ENCODE assay signal across 17 mouse cellular contexts in the genomic region with DNA sequence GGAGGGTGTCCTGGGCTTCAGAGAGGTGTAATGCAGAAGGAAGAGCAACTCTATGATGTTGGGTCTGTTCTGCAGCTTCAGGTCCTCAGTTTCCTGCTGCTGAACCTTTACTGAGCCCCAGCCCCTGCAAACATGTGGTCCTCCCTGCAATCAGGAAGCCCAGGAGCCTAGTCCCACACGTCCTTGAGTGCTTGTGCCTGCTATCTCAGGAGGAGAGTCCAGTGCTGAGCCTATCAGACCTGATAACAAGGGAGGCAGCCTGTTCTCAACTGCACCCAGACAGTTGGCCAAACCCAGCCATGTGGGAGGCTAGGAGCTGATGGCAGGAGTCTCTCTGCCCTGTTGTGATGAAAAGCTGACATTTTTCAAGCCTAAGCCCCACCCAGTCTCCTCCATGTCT. TPM values are rescaled to one million over a fixed set of nuclear protein-coding genes. Genes with fewer than 3 reads are reported as not detected.
A peak's percentile ranks its signal among the peaks of the same experiment; 100 is the strongest.
DNase-seq lines count a peak whose midpoint lies in the region; ATAC-seq and TF ChIP-seq lines count a peak whose summit lies in the region.
"Had no signal": no experiment of that assay in that cellular context is flagged by ENCODE, and none has a peak within 500 bp of the region (broad histone marks: within the 10 kb centered on the region; RNA-seq: fewer than 3 reads in every experiment).

No protein-coding gene starts in this region.

- H3K4me3 ChIP-seq in midbrain, embryonic 10.5 days = no peak overlapping the region
- H3K4me3 ChIP-seq in midbrain, postnatal 0 days (ENCODE audit: low read depth, low read length) = no peak overlapping the region
- H3K4me3 ChIP-seq in liver, embryonic 12.5 days = no peak overlapping the region
- H3K4me3 ChIP-seq in stomach, embryonic 15.5 days (replicated peaks) = no peak overlapping the region
- H3K4me3 ChIP-seq: erythroblast, embryonic 14.5 days; heart, embryonic 13.5 days; neural tube, embryonic 12.5 days had no signal

- no peak overlapping the region for H3K4me2 ChIP-seq in midbrain, postnatal 0 days (ENCODE audit: low read depth, low read length, poor library complexity, severe bottlenecking)
- peak overlapping the region; percentile 38 for H3K4me2 ChIP-seq in liver, embryonic 12.5 days
- H3K4me2 ChIP-seq in stomach, embryonic 15.5 days = no peak overlapping the region
- H3K4me2 ChIP-seq: heart, embryonic 13.5 days; lung, embryonic 14.5 days; neural tube, embryonic 12.5 days had no signal

- H3K9ac ChIP-seq in midbrain, postnatal 0 days (replicated peaks; ENCODE audit: low read length, poor library complexity, severe bottlenecking) = no peak overlapping the region
- H3K9ac ChIP-seq in liver, embryonic 12.5 days = peak overlapping the region; percentile 50; the same call in 1 of the 2 replicates
- H3K9ac ChIP-seq in stomach, embryonic 15.5 days = no peak overlapping the region
- H3K9ac ChIP-seq: lung, embryonic 14.5 days; neural tube, embryonic 12.5 days had no signal

- no peaks in the 10 kb centered on the region for H3K4me1 ChIP-seq in midbrain, embryonic 10.5 days
- H3K4me1 ChIP-seq in midbrain, postnatal 0 days (ENCODE audit: insufficient read depth, low read length) = no peaks in the 10 kb centered on the region
- peaks cover 70% of the 10 kb centered on the region for H3K4me1 ChIP-seq in liver, embryonic 12.5 days
- H3K4me1 ChIP-seq in stomach, embryonic 15.5 days = no peaks in the 10 kb centered on the region; the same call in 1 of the 2 replicates
- H3K4me1 ChIP-seq: neural tube, embryonic 12.5 days had no signal

- H3K36me3 ChIP-seq in midbrain, embryonic 10.5 days = no peaks in the 10 kb centered on the region
- no peaks in the 10 kb centered on the region for H3K36me3 ChIP-seq in midbrain, postnatal 0 days (ENCODE audit: insufficient read depth, low read length)
- peaks cover 5% of the 10 kb centered on the region; the same call in 1 of the 2 replicates for H3K36me3 ChIP-seq in liver, embryonic 12.5 days
- H3K36me3 ChIP-seq in stomach, embryonic 15.5 days = no peaks in the 10 kb centered on the region
- H3K36me3 ChIP-seq: G1E; heart, embryonic 13.5 days; neural tube, embryonic 12.5 days had no signal

- H3K27me3 ChIP-seq in midbrain, embryonic 10.5 days (ENCODE audit: low read depth, poor library complexity, severe bottlenecking) = no peaks in the 10 kb centered on the region
- H3K27me3 ChIP-seq in midbrain, postnatal 0 days (ENCODE audit: insufficient read depth, low read length) = no peaks in the 10 kb centered on the region
- no peaks in the 10 kb centered on the region for H3K27me3 ChIP-seq in liver, embryonic 12.5 days (replicated peaks)
- no peaks in the 10 kb centered on the region for H3K27me3 ChIP-seq in stomach, embryonic 15.5 days (replicated peaks)
- H3K27me3 ChIP-seq: heart, embryonic 13.5 days; neural tube, embryonic 12.5 days had no signal

- no peaks in the 10 kb centered on the region for H3K9me3 ChIP-seq in midbrain, embryonic 10.5 days (replicated peaks)
- no peaks in the 10 kb centered on the region for H3K9me3 ChIP-seq in midbrain, postnatal 0 days (ENCODE audit: low read length)
- H3K9me3 ChIP-seq in liver, embryonic 12.5 days (replicated peaks) = no peaks in the 10 kb centered on the region
- H3K9me3 ChIP-seq in stomach, embryonic 15.5 days = no peaks in the 10 kb centered on the region
- H3K9me3 ChIP-seq: G1E; heart, embryonic 13.5 days; neural tube, embryonic 12.5 days had no signal

- 76% methylated on average over 1 of the region's 1 CpGs for WGBS in midbrain, embryonic 10.5 days
- WGBS in midbrain, postnatal 0 days = 63% methylated on average over 1 of the region's 1 CpGs
- WGBS in liver, embryonic 12.5 days (ENCODE audit: insufficient replicate concordance) = 14% methylated on average over 1 of the region's 1 CpGs
- 28% methylated on average over 1 of the region's 1 CpGs for WGBS in stomach, embryonic 15.5 days

- no peak for DNase-seq in midbrain, embryonic 10.5 days (ENCODE audit: low spot score)
- no peak for DNase-seq in midbrain, postnatal 0 days (ENCODE audit: low spot score)
- no peak for DNase-seq in ovary, postnatal 14 days (ENCODE audit: low spot score)
- no peak for DNase-seq in frontal cortex, postnatal 36 days (ENCODE audit: low spot score in 2 of 2)
- DNase-seq: adrenal gland, postnatal 36 days; cerebellum, postnatal 25 days; gastrocnemius, postnatal 25 days; kidney, adult 11 months; kidney, postnatal 4 days; lung, embryonic 14.5 days had no signal

- TF ChIP-seq CTCF in midbrain, postnatal 0 days (IDR thresholded peaks at IDR 0.05) = no peak

- H3K27ac ChIP-seq in midbrain, embryonic 10.5 days (replicated peaks) = 0 out of 2 replicates have a peak overlapping the region, but pooled peaks have one; percentile 28
- H3K27ac ChIP-seq in midbrain, postnatal 0 days (ENCODE audit: low read depth, low read length) = no peak overlapping the region
- H3K27ac ChIP-seq in liver, embryonic 12.5 days = peak overlapping the region; percentile 84
- no peak overlapping the region for H3K27ac ChIP-seq in stomach, embryonic 15.5 days
- H3K27ac ChIP-seq: heart, embryonic 13.5 days; neural tube, embryonic 12.5 days had no signal

- ATAC-seq in midbrain, postnatal 0 days (ENCODE audit: low FRiP score) = no peak
- peak; percentile 58 for ATAC-seq in erythroid progenitor cell, adult 5-6 weeks (replicated peaks; ENCODE audit: low FRiP score, poor library complexity, severe bottlenecking)
- peak; percentile 92 for ATAC-seq in liver, embryonic 12.5 days
- peak; percentile 68; the same call in 1 of the 2 replicates for ATAC-seq in stomach, embryonic 15.5 days (ENCODE audit: insufficient read depth, low FRiP score, low read depth)

RNA-seq across cellular contexts. Expression of a gene that starts 6.3 kb away (rescaled TPM):
- 2.3 and 2.6 TPM in 2 replicates for polyA plus RNA-seq in midbrain, embryonic 10.5 days (2016; fragmentation: Nextera tagmentation; extraction: Ambion mirVana)
- 3.7 and 4.8 TPM in 2 replicates for total RNA-seq in midbrain, postnatal 0 days (2014; rRNA removed)
- 2.1 and 2.7 TPM in 2 replicates for polyA plus RNA-seq in midbrain, postnatal 0 days (2015; fragmentation: Nextera tagmentation; extraction: Ambion mirVana)
- total RNA-seq in erythroid progenitor cell, adult 5-6 weeks (2015; ENCODE audit: low replicate concordance) = 2.9 and 8.8 TPM in 2 replicates
- 7.2 and 7.8 TPM in 2 replicates for total RNA-seq in erythroid progenitor cell, adult 5-6 weeks (2017; ENCODE audit: low replicate concordance)
- 7.5 and 7.7 TPM in 2 replicates for polyA plus RNA-seq in liver, embryonic 12.5 days (2016; fragmentation: Nextera tagmentation; extraction: Ambion mirVana)
- polyA plus RNA-seq in stomach, embryonic 15.5 days (2015; fragmentation: Nextera tagmentation; extraction: Ambion mirVana) = 5.5 TPM in 2 replicates
- polyA plus RNA-seq: erythroblast, embryonic 14.5 days had no signal

RNA-seq across cellular contexts. Expression of a gene that starts 8.9 kb away (rescaled TPM):
- 33.8 and 34.9 TPM in 2 replicates for polyA plus RNA-seq in midbrain, embryonic 10.5 days (2016; fragmentation: Nextera tagmentation; extraction: Ambion mirVana)
- 11.2 and 19.1 TPM in 2 replicates for total RNA-seq in midbrain, postnatal 0 days (2014; rRNA removed)
- 11.2 and 11.7 TPM in 2 replicates for polyA plus RNA-seq in midbrain, postnatal 0 days (2015; fragmentation: Nextera tagmentation; extraction: Ambion mirVana)
- 3.6 and 9.2 TPM in 2 replicates for total RNA-seq in erythroid progenitor cell, adult 5-6 weeks (2015; ENCODE audit: low replicate concordance)
- total RNA-seq in erythroid progenitor cell, adult 5-6 weeks (2017; ENCODE audit: low replicate concordance) = 4.2 and 6.0 TPM in 2 replicates
- polyA plus RNA-seq in liver, embryonic 12.5 days (2016; fragmentation: Nextera tagmentation; extraction: Ambion mirVana) = 22.1 and 24.2 TPM in 2 replicates
- 25.3 and 27.7 TPM in 2 replicates for polyA plus RNA-seq in stomach, embryonic 15.5 days (2015; fragmentation: Nextera tagmentation; extraction: Ambion mirVana)

RNA-seq across cellular contexts. Expression of a gene that starts 10.0 kb away (rescaled TPM):
- 9.5 and 10.8 TPM in 2 replicates for polyA plus RNA-seq in midbrain, embryonic 10.5 days (2016; fragmentation: Nextera tagmentation; extraction: Ambion mirVana)
- 9.0 and 11.4 TPM in 2 replicates for total RNA-seq in midbrain, postnatal 0 days (2014; rRNA removed)
- polyA plus RNA-seq in midbrain, postnatal 0 days (2015; fragmentation: Nextera tagmentation; extraction: Ambion mirVana) = 10.6 and 10.9 TPM in 2 replicates
- 3.8 and 4.7 TPM in 2 replicates for total RNA-seq in erythroid progenitor cell, adult 5-6 weeks (2015; ENCODE audit: low replicate concordance)
- total RNA-seq in erythroid progenitor cell, adult 5-6 weeks (2017; ENCODE audit: low replicate concordance) = 8.2 and 9.4 TPM in 2 replicates
- 3.2 and 3.5 TPM in 2 replicates for polyA plus RNA-seq in liver, embryonic 12.5 days (2016; fragmentation: Nextera tagmentation; extraction: Ambion mirVana)
- 2.3 and 2.4 TPM in 2 replicates for polyA plus RNA-seq in stomach, embryonic 15.5 days (2015; fragmentation: Nextera tagmentation; extraction: Ambion mirVana)

RNA-seq across cellular contexts. Expression of a gene that starts 28.9 kb away (rescaled TPM):
- polyA plus RNA-seq in midbrain, embryonic 10.5 days (2016; fragmentation: Nextera tagmentation; extraction: Ambion mirVana) = 242 and 245 TPM in 2 replicates
- 52.9 and 84.7 TPM in 2 replicates for total RNA-seq in midbrain, postnatal 0 days (2014; rRNA removed)
- 57.7 and 61.0 TPM in 2 replicates for polyA plus RNA-seq in midbrain, postnatal 0 days (2015; fragmentation: Nextera tagmentation; extraction: Ambion mirVana)
- 25.9 and 71.7 TPM in 2 replicates for total RNA-seq in erythroid progenitor cell, adult 5-6 weeks (2015; ENCODE audit: low replicate concordance)
- total RNA-seq in erythroid progenitor cell, adult 5-6 weeks (2017; ENCODE audit: low replicate concordance) = 43.9 and 168 TPM in 2 replicates
- polyA plus RNA-seq in liver, embryonic 12.5 days (2016; fragmentation: Nextera tagmentation; extraction: Ambion mirVana) = 73.2 and 74.9 TPM in 2 replicates
- 98.7 and 118 TPM in 2 replicates for polyA plus RNA-seq in stomach, embryonic 15.5 days (2015; fragmentation: Nextera tagmentation; extraction: Ambion mirVana)

RNA-seq across cellular contexts. Expression of a gene that starts 40.7 kb away (rescaled TPM):
- 1.8 and 2.2 TPM in 2 replicates for polyA plus RNA-seq in midbrain, embryonic 10.5 days (2016; fragmentation: Nextera tagmentation; extraction: Ambion mirVana)
- 20.6 and 28.4 TPM in 2 replicates for total RNA-seq in midbrain, postnatal 0 days (2014; rRNA removed)
- 19.2 and 20.9 TPM in 2 replicates for polyA plus RNA-seq in midbrain, postnatal 0 days (2015; fragmentation: Nextera tagmentation; extraction: Ambion mirVana)
- total RNA-seq in erythroid progenitor cell, adult 5-6 weeks (2015; ENCODE audit: low replicate concordance) = 0.72 TPM in 1 of 2 replicates, not detected in the other
- total RNA-seq in erythroid progenitor cell, adult 5-6 weeks (2017; ENCODE audit: low replicate concordance) = not detected in 2 replicates
- 3.4 and 3.6 TPM in 2 replicates for polyA plus RNA-seq in liver, embryonic 12.5 days (2016; fragmentation: Nextera tagmentation; extraction: Ambion mirVana)
- 9.6 and 11.0 TPM in 2 replicates for polyA plus RNA-seq in stomach, embryonic 15.5 days (2015; fragmentation: Nextera tagmentation; extraction: Ambion mirVana)

Comparison
In these comparisons a context has a peak if more than half of its experiments do, and no peak if none do; other contexts are left out.
1. H3K27ac ChIP-seq: peak in midbrain, embryonic 10.5 days (single experiment) and liver, embryonic 12.5 days (single experiment); none in midbrain, postnatal 0 days (single experiment) and stomach, embryonic 15.5 days (single experiment).